Mouse (Mus musculus): ENCODE measurements around the gene D13Ertd608e.
"Not testable (repeated sequence)": the region's sequence is repeated elsewhere in the genome, so short reads cannot be mapped to it uniquely, and the experiment has no call there.

DNA sequence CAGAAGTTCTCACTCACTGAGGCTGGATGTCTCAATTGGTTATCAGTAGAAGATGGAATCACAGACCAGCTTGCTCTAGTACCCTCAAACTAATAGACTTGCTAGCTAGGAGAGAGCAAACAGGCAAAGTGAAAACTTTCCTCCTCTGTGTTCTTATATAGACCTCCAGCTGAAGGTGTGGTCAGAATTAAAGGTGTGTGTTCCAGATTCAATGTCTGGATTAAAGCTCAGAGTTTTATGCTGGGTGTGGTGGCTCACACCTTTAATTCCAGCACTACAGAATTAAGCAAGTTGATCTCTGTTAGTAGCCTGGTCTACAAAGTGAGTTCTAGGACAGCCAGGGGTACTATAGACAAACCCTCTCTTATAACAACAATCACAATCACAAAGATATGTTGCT lies 5.7 kb upstream of the D13Ertd608e start, which contains the start of gene AF067063:
- not testable (repeated sequence) for TF ChIP-seq POLR2A (IDR thresholded peaks at IDR 0.05; ENCODE audit: low read depth, low read length); CTCF (IDR thresholded peaks at IDR 0.05; ENCODE audit: extremely low read depth, insufficient read length, insufficient replicate concordance, low read depth, low read length)
